Mouse (Mus musculus) G1E (cell line): ENCODE data around the gene Fbxo5.

Experiments used
- CTCF ChIP-seq: IDR thresholded peaks from 2 replicates; pipeline ENCODE4 v1.5.1; 2012; ENCODE audit warnings: low read depth, low read length, inconsistent platforms, mixed read lengths
- GATA1 ChIP-seq: IDR thresholded peaks from 2 replicates; pipeline ENCODE4 v1.6.1; 2012; ENCODE audit warnings: borderline replicate concordance, low read length, inconsistent platforms, mixed read lengths
- GATA2 ChIP-seq: IDR thresholded peaks from 2 replicates; pipeline ENCODE4 v1.6.1; 2012; ENCODE audit warnings: low read depth, low read length, inconsistent platforms, borderline replicate concordance
- POLR2AphosphoS5 ChIP-seq: IDR thresholded peaks from 2 replicates; pipeline ENCODE4 v1.6.1; 2012; ENCODE audit warnings: low read depth, low read length, inconsistent platforms; ENCODE audit not compliant: insufficient replicate concordance
- TAL1 ChIP-seq: conservative IDR thresholded peaks from 2 replicates; pipeline ENCODE4 v1.6.1; 2012; ENCODE audit warnings: low read depth, low read length, inconsistent platforms, mixed read lengths

DNA sequence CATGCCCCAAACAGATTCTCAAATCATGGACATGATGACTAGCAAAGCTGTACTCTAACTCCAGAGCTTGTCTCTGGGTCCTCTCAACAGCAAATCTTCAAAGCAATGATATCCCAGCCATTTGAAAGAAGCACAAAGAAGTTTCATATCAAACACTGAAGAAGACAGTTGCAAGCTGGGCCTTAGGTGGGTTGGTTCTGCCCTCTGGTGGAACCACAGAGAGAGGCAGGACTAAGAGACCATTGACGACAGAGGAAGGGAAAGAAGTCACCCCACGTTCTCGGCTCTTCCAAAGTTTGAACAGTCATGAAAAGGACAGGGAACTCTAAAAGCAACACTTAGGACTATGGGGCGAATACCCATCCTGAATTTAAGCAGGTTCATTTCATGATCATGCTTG lies 18.5 kb downstream of the Fbxo5 start:
- TF ChIP-seq GATA1 (no peak), CTCF (peak; percentile 27; the same call in 1 of the 2 replicates), TAL1 (no peak), POLR2AphosphoS5 (no peak), GATA2 (no peak)
